Mouse (Mus musculus) T-helper 2 cell (primary cell): ENCODE measurements around the gene Frg2f1.

Experiments used
- in situ Hi-C: fragments of 300-600 bp; cut with MboI, MseI; formaldehyde crosslinking; loops from one replicate; pipeline ENCODE4 v1.15.1; 2025; ENCODE audit warnings: high pct_unique_total_duplicates

The Frg2f1 gene

GRCm38 (mm10) chr4:119492933-119493327 is 46.4 kb downstream of the Frg2f1 start:
- in situ Hi-C loops: loop anchor here (5.0 to 25.0 kb wide), 2 partner anchors 36 to 1981 kb away; no protein-coding TSS in a partner anchor

GRCm38 (mm10) chr4:119492291-119492932 is 46.9 kb downstream of the Frg2f1 start, which contains the start of gene Rimkla:
TSS of gene Rimkla (minus strand) at chr4:119492628.
- in situ Hi-C loops: loop anchor here (5.0 to 25.0 kb wide), 2 partner anchors 35 to 1980 kb away; no protein-coding TSS in a partner anchor

- in situ Hi-C loops: loop anchor here (5.0 to 25.0 kb wide), 2 partner anchors 34 to 1979 kb away; no protein-coding TSS in a partner anchor
Observed at GRCm38 (mm10) chr4:119490806-119491205, 48.5 kb downstream of the Frg2f1 start.

- in situ Hi-C loops: loop anchor here (5.0 to 25.0 kb wide), 2 partner anchors 32 to 1977 kb away; no protein-coding TSS in a partner anchor
Observed at GRCm38 (mm10) chr4:119489666-119490065, 49.7 kb downstream of the Frg2f1 start.

- in situ Hi-C loops: loop anchor here (25.0 kb wide), 1 partner anchor 1973 kb away; no protein-coding TSS in a partner anchor
Observed at GRCm38 (mm10) chr4:119484882-119485281, 54.4 kb downstream of the Frg2f1 start.

GRCm38 (mm10) chr4:119483051-119483450 is 56.3 kb downstream of the Frg2f1 start:
- in situ Hi-C loops: loop anchor here (25.0 kb wide), 1 partner anchor 1971 kb away; no protein-coding TSS in a partner anchor
